Mouse (Mus musculus) gastrocnemius, adult 8-10 months (tissue): ENCODE data around the gene Krt17. TPM values are rescaled to one million over a fixed set of nuclear protein-coding genes. Genes with fewer than 3 reads are reported as not detected.
"Not testable (repeated sequence)": the region's sequence is repeated elsewhere in the genome, so short reads cannot be mapped to it uniquely, and the experiment has no call there.

Experiments
- DNase-seq, 2 experiments: peaks; one replicate each; pipeline ENCODE4 v3.0.0; 2022; ENCODE audit warnings: low spot score in 2 of 2
- total RNA-seq, 4 experiments: library from RNA; stranded (reverse); gene quantifications; 2 replicates each; pipeline ENCODE4 v1.2.4; 2022

Krt17 gene
- total RNA-seq, 4 experiments from 2014 or later, result not detected

GRCm38 (mm10) chr11:100262058-100262980 is 1.5 kb upstream of the Krt17 start:
- DNase-seq, result no peak

- DNase-seq, result no peak
Observed at GRCm38 (mm10) chr11:100261235-100261605, 391 bp upstream of the Krt17 start.

- DNase-seq, result no peak
Observed at GRCm38 (mm10) chr11:100259079-100259478, 1.8 kb downstream of the Krt17 start.

- no peak for DNase-seq
Observed at GRCm38 (mm10) chr11:100257967-100258366, 2.9 kb downstream of the Krt17 start.

GRCm38 (mm10) chr11:100255514-100255913 is 5.3 kb downstream of the Krt17 start:
- DNase-seq, result no peak

GRCm38 (mm10) chr11:100254360-100255090 is 6.3 kb downstream of the Krt17 start:
- DNase-seq, result no peak

GRCm38 (mm10) chr11:100248852-100249465 is 11.9 kb downstream of the Krt17 start, which contains the start of gene Krt16:
Krt16 (minus strand) TSS chr11:100248902.
- DNase-seq, result no peak

- DNase-seq, result not testable (repeated sequence)
Observed at GRCm38 (mm10) chr11:100246471-100246870, 14.4 kb downstream of the Krt17 start.

GRCm38 (mm10) chr11:100240272-100240671 is 20.6 kb downstream of the Krt17 start:
- not testable (repeated sequence) for DNase-seq

GRCm38 (mm10) chr11:100221741-100222140 is 39.1 kb downstream of the Krt17 start:
- no peak for DNase-seq

- no peak for DNase-seq
Observed at GRCm38 (mm10) chr11:100219304-100219703, 41.5 kb downstream of the Krt17 start.

- no peak for DNase-seq
Observed at GRCm38 (mm10) chr11:100208542-100208941, 52.3 kb downstream of the Krt17 start.

- no peak for DNase-seq
Observed at GRCm38 (mm10) chr11:100207498-100207897, 53.3 kb downstream of the Krt17 start, which contains the start of gene Krt14. Krt14 (minus strand) TSS chr11:100207548.

Other genes with a start within 250 kb of the Krt17 start
- not detected for gene Krt33a, start 244.8 kb downstream of the Krt17 start, total RNA-seq
- not detected for gene Krt33b, start 231.2 kb downstream of the Krt17 start, total RNA-seq
- gene Krt34, start 219.5 kb downstream of the Krt17 start, total RNA-seq, result not detected
- not detected for gene Krt31, start 210.5 kb downstream of the Krt17 start, total RNA-seq
- not detected for gene Krt32, start 172.8 kb downstream of the Krt17 start, total RNA-seq
- not detected for gene Krt35, start 164.8 kb downstream of the Krt17 start, total RNA-seq
- not detected for gene Krt36, start 155.4 kb downstream of the Krt17 start, total RNA-seq
- not detected for gene Krt13, start 139.5 kb downstream of the Krt17 start, total RNA-seq
- gene Krt15, start 125.1 kb downstream of the Krt17 start, total RNA-seq, result not detected
- gene Krt19, start 112.4 kb downstream of the Krt17 start, total RNA-seq, result 1 to 10 TPM in 1 of 4 experiments, under 1 TPM in 1, not detected in 2; 0.35 to 1.1 TPM
- not detected for gene Krt9, start 67.8 kb downstream of the Krt17 start, total RNA-seq
- gene Krt14, start 53.5 kb downstream of the Krt17 start, total RNA-seq, result not detected
- gene Krt16, start 12.1 kb downstream of the Krt17 start, total RNA-seq, result not detected
- not detected for gene Krt42, start 8.8 kb upstream of the Krt17 start, total RNA-seq
- gene Eif1, start 58.9 kb upstream of the Krt17 start, total RNA-seq, result 1,000 to 10,000 TPM; 1,612 to 1,857 (median 1,692) TPM
- not detected for gene Gast, start 73.4 kb upstream of the Krt17 start, total RNA-seq
- under 1 TPM in 2 of 4 experiments, not detected in 2; 0.16 TPM for gene Hap1, start 95.1 kb upstream of the Krt17 start, total RNA-seq
- 10 to 100 TPM; 52.8 to 86.6 (median 56.6) TPM for gene Jup, start 136.7 kb upstream of the Krt17 start, total RNA-seq
- gene P3h4, start 153.8 kb upstream of the Krt17 start, total RNA-seq, result 1 to 10 TPM; 1.5 to 3.5 (median 2.3) TPM
- 1 to 10 TPM; 1.1 to 3.3 (median 2.9) TPM for gene Fkbp10, start 154.7 kb upstream of the Krt17 start, total RNA-seq
- gene Nt5c3b, start 180.8 kb upstream of the Krt17 start, total RNA-seq, result 1 to 10 TPM; 6.2 to 8.4 (median 7.7) TPM
- gene Klhl10, start 180.9 kb upstream of the Krt17 start, total RNA-seq, result under 1 TPM; 0.13 to 0.39 (median 0.33) TPM
- gene Klhl11, start 211.7 kb upstream of the Krt17 start, total RNA-seq, result 1 to 10 TPM; 2.6 to 4.1 (median 3.0) TPM